Mouse (Mus musculus) midbrain, embryonic 15.5 days (tissue): ENCODE results near the gene Kcnb1. TPM values are rescaled to one million over a fixed set of nuclear protein-coding genes. Genes with fewer than 3 reads are reported as not detected.

Source experiments
- ATAC-seq: fragments of 200-750 bp; cut with Nextera tagmentation; replicated peaks from 2 replicates; pipeline ENCODE4 v1.8.0; 2017; ENCODE audit warnings: moderate TSS enrichment
- H3K27ac ChIP-seq: fragments of 300-500 bp; sonication (generic); 2 replicates; pipeline ENCODE4 v1.5.1; 2015; ENCODE audit warnings: mild to moderate bottlenecking, inconsistent platforms
- H3K27me3 ChIP-seq: fragments of 300-500 bp; sonication (generic); replicated peaks from 2 replicates; pipeline ENCODE4 v1.6.1; 2015; ENCODE audit warnings: inconsistent platforms
- H3K36me3 ChIP-seq: fragments of 300-500 bp; sonication (generic); replicated peaks from 2 replicates; pipeline ENCODE4 v1.6.1; 2015; ENCODE audit warnings: inconsistent platforms
- H3K4me1 ChIP-seq: fragments of 300-500 bp; sonication (generic); 2 replicates; pipeline ENCODE4 v1.6.1; 2015; ENCODE audit warnings: inconsistent platforms
- H3K4me2 ChIP-seq: fragments of 300-500 bp; sonication (generic); 2 replicates; pipeline ENCODE4 v1.6.1; 2015; ENCODE audit warnings: inconsistent platforms, mild to moderate bottlenecking, moderate library complexity
- H3K4me3 ChIP-seq: fragments of 300-500 bp; sonication (generic); 2 replicates; pipeline ENCODE4 v1.5.1; 2015; ENCODE audit warnings: mild to moderate bottlenecking, inconsistent platforms
- H3K9ac ChIP-seq: fragments of 300-500 bp; sonication (generic); 2 replicates; pipeline ENCODE4 v1.6.1; 2015; ENCODE audit warnings: mild to moderate bottlenecking, inconsistent platforms
- H3K9me3 ChIP-seq: fragments of 300-500 bp; sonication (generic); 2 replicates; pipeline ENCODE4 v1.6.1; 2016; ENCODE audit warnings: inconsistent platforms
- WGBS: fragments of 180-500 bp; shearing (Covaris S2); methylation state at CpG from one replicate; pipeline ENCODE4 v1.1.7; 2015; ENCODE audit warnings: mixed read lengths; 5-methylcytosine and 5-hydroxymethylcytosine counted together
- polyA plus RNA-seq: library from polyadenylated mRNA; unstranded; fragments of >200 nt; fragmentation: Nextera tagmentation; extraction: Ambion mirVana; gene quantifications from 2 replicates; pipeline ENCODE4 v1.2.1, GENCODE M21; 2015

Gene Kcnb1
- polyA plus RNA-seq, 1 experiment from 2014 or later = 3.3 TPM

GRCm38 (mm10) chr2:167112737-167113136, 77.2 kb downstream of the Kcnb1 start:
- no peaks in the 10 kb centered on the region for H3K36me3 ChIP-seq
- no peaks in the 10 kb centered on the region for H3K27me3 ChIP-seq
- WGBS = 47% methylated on average over 6 of the region's 6 CpGs
- H3K27ac ChIP-seq = no peak overlapping the region
- no peak overlapping the region for H3K9ac ChIP-seq
- H3K9me3 ChIP-seq = no peaks in the 10 kb centered on the region
- no peak overlapping the region for H3K4me3 ChIP-seq
- no peak overlapping the region for H3K4me2 ChIP-seq
- H3K4me1 ChIP-seq = peaks cover 9% of the 10 kb centered on the region
- peak; percentile 69 for ATAC-seq

GRCm38 (mm10) chr2:167112259-167112658, 77.7 kb downstream of the Kcnb1 start:
- Histone ChIP-seq H3K27me3 (no peaks in the 10 kb centered on the region), H3K4me1 (peaks cover 9% of the 10 kb centered on the region), H3K9me3 (no peaks in the 10 kb centered on the region), H3K4me3 (no peak overlapping the region), H3K36me3 (no peaks in the 10 kb centered on the region), H3K4me2 (no peak overlapping the region), H3K27ac (no peak overlapping the region), H3K9ac (no peak overlapping the region)
- WGBS = 32% methylated on average over 7 of the region's 7 CpGs
- ATAC-seq = peak; percentile 43

DNA sequence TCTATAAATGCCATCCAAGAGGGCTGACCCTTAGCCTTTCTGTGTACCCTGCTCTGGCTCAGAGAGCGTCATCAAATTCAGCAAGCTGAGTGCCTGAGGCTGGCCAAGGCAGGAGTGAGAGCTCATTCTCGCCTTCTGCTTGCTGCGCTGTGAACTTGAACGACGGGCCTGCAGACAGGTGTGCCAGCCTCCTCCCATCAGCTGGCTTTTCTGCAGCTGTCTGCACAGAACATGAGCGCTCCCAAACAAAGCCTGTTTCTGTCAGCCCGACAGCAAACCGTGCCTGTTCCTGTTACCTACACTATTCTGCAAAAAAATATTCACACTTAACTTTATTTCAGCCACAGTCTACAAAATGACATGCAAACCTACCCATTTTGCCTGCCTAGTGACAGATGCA, 80.4 kb downstream of the Kcnb1 start:
- Histone ChIP-seq H3K4me3 (no peak overlapping the region), H3K27me3 (no peaks in the 10 kb centered on the region), H3K9me3 (no peaks in the 10 kb centered on the region), H3K27ac (no peak overlapping the region), H3K4me1 (peaks cover 9% of the 10 kb centered on the region), H3K36me3 (peaks cover 5% of the 10 kb centered on the region; the same call in 1 of the 2 replicates), H3K4me2 (no peak overlapping the region), H3K9ac (no peak overlapping the region)
- 85% methylated on average over 8 of the region's 8 CpGs for WGBS
- ATAC-seq = no peak

GRCm38 (mm10) chr2:167103546-167103945, 86.4 kb downstream of the Kcnb1 start:
- no peak overlapping the region for H3K4me2 ChIP-seq
- peak overlapping the region; percentile 42; the same call in 1 of the 2 replicates for H3K27ac ChIP-seq
- H3K27me3 ChIP-seq = no peaks in the 10 kb centered on the region
- WGBS = 63% methylated on average over 7 of the region's 7 CpGs
- no peaks in the 10 kb centered on the region; the same call in 1 of the 2 replicates for H3K4me1 ChIP-seq
- H3K4me3 ChIP-seq = no peak overlapping the region
- H3K9me3 ChIP-seq = no peaks in the 10 kb centered on the region
- no peak for ATAC-seq
- peaks cover 5% of the 10 kb centered on the region; the same call in 1 of the 2 replicates for H3K36me3 ChIP-seq
- no peak overlapping the region for H3K9ac ChIP-seq

DNA sequence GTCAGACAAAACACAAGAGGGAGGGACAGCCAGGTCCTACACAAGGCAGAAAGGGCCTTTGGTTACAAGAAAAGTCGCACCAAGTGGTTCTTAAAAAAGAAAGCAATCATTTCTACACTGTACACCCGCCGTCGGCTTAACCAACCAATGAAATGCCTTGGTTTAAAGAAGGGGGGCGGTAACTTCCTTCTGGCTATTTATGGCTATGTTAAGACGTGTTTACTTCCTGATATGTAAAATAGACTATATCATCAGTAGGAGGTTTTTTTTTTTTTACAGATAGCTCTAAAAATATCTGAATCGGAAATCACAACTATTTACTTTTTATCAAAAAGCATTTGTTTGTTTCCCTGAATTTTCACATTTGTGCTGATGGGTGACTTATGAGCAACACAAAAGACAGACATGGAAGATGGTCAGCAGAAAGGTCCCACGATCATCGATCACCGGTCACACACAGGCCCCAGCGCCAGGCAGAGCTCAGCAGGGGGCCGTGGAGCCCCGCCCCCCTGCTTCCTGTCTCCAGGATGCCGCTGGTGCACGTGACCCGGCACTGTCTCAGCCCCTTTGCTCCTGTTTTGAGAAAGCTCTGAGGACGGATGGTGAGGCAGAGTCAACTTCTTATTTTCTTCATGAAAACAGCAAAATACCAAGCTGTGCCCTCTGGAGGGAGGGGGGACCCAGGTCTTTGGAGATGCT, 88.1 kb downstream of the Kcnb1 start:
- no peaks in the 10 kb centered on the region; the same call in 1 of the 2 replicates for H3K4me1 ChIP-seq
- H3K27ac ChIP-seq = no peak overlapping the region
- no peak for ATAC-seq
- no peak overlapping the region for H3K9ac ChIP-seq
- 83% methylated on average over 17 of the region's 17 CpGs for WGBS
- no peak overlapping the region for H3K4me3 ChIP-seq
- no peak overlapping the region for H3K4me2 ChIP-seq
- H3K36me3 ChIP-seq = peaks cover 5% of the 10 kb centered on the region; the same call in 1 of the 2 replicates
- no peaks in the 10 kb centered on the region for H3K27me3 ChIP-seq
- H3K9me3 ChIP-seq = no peaks in the 10 kb centered on the region

DNA sequence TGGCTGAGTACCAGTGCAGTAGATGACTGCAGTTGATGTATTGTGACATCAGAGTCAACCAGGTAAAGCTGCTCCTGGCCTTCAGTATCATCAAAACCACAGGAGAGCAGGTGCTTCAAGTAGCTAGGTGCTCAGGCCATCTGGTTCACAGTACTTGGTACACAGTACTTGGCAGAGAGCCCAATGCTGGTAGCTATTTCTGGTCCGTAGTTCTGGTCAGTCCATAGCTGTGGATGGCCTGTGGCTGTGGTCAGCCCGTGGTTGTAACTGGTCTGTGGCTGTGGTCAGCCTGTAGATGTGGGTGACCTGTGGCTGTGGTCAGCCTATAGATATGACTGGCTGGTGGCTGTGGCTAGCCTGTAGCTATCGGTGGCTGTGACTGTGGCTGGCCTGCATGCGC, 95.3 kb downstream of the Kcnb1 start:
- H3K27ac ChIP-seq = no peak overlapping the region
- 89% methylated on average over 4 of the region's 4 CpGs for WGBS
- no peaks in the 10 kb centered on the region for H3K9me3 ChIP-seq
- H3K9ac ChIP-seq = no peak overlapping the region
- H3K4me3 ChIP-seq = no peak overlapping the region
- H3K36me3 ChIP-seq = no peaks in the 10 kb centered on the region
- ATAC-seq = no peak
- no peaks in the 10 kb centered on the region for H3K4me1 ChIP-seq
- H3K27me3 ChIP-seq = no peaks in the 10 kb centered on the region
- no peak overlapping the region for H3K4me2 ChIP-seq

GRCm38 (mm10) chr2:167093171-167093900, 96.6 kb downstream of the Kcnb1 start:
- Histone ChIP-seq H3K9me3 (no peaks in the 10 kb centered on the region), H3K4me3 (no peak overlapping the region), H3K27ac (no peak overlapping the region), H3K27me3 (no peaks in the 10 kb centered on the region), H3K36me3 (no peaks in the 10 kb centered on the region), H3K4me1 (no peaks in the 10 kb centered on the region), H3K4me2 (no peak overlapping the region), H3K9ac (no peak overlapping the region)
- WGBS = 93% methylated on average over 13 of the region's 13 CpGs
- no peak for ATAC-seq

DNA sequence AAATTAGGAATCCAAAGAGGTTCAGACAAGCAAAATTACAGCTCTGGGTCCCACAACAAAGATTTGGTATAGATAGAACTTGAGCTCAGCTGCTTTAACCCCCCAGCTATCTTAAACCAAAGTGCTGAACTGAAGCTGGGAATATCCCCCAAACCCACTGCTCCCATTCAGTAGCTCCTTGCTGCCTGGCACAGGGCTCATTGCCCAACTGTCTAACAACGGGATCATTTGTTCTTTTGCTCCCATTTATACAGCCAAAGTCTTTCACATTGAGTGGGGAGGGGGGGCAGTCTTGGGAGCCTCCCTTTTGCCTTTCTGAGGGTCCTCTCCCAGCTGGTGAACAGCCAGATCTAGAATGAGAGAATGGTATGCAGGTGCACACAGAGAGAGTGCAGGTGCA, 99.7 kb downstream of the Kcnb1 start:
- Histone ChIP-seq H3K4me3 (no peak overlapping the region), H3K27me3 (no peaks in the 10 kb centered on the region), H3K36me3 (no peaks in the 10 kb centered on the region), H3K9ac (no peak overlapping the region), H3K27ac (no peak overlapping the region), H3K4me1 (no peaks in the 10 kb centered on the region), H3K4me2 (no peak overlapping the region), H3K9me3 (no peaks in the 10 kb centered on the region)
- ATAC-seq = no peak
- WGBS = 69% methylated on average over 1 of the region's 1 CpGs

- H3K9ac ChIP-seq = no peak overlapping the region
- H3K27ac ChIP-seq = no peak overlapping the region
- no peak for ATAC-seq
- H3K4me2 ChIP-seq = no peak overlapping the region
- 93% methylated on average over 5 of the region's 5 CpGs for WGBS
- H3K9me3 ChIP-seq = no peaks in the 10 kb centered on the region
- no peaks in the 10 kb centered on the region for H3K36me3 ChIP-seq
- H3K4me3 ChIP-seq = no peak overlapping the region
- H3K4me1 ChIP-seq = peaks cover under 1% of the 10 kb centered on the region; the same call in 1 of the 2 replicates
- no peaks in the 10 kb centered on the region for H3K27me3 ChIP-seq
These were observed 103.1 kb downstream of the Kcnb1 start for GRCm38 (mm10) chr2:167086836-167087235.

GRCm38 (mm10) chr2:167086092-167086491, 103.9 kb downstream of the Kcnb1 start:
- Histone ChIP-seq H3K9me3 (no peaks in the 10 kb centered on the region), H3K36me3 (no peaks in the 10 kb centered on the region), H3K27ac (no peak overlapping the region), H3K27me3 (no peaks in the 10 kb centered on the region), H3K9ac (no peak overlapping the region), H3K4me3 (no peak overlapping the region), H3K4me2 (no peak overlapping the region), H3K4me1 (peaks cover 5% of the 10 kb centered on the region)
- WGBS = 73% methylated on average over 11 of the region's 11 CpGs
- ATAC-seq = no peak

DNA sequence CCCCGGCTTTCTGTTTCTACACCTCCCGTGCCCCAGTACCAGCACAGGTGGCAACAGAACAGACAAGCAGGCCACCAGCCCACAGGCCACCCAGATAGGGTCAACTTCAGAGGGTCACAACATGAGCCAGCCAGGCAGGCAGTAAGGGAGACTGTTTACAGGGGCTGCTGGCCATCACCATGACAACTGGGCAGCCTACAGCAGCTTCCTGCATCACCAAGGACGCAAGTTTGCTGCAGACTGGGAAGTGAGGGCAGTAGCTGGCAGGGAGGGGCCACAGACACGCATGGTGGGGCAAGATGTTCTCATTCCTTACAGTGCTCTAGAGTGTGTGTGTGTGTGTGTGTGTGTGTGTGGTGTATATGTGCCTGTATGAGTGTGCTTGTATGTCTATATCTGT, 108.3 kb downstream of the Kcnb1 start:
- no peaks in the 10 kb centered on the region for H3K27me3 ChIP-seq
- no peaks in the 10 kb centered on the region for H3K9me3 ChIP-seq
- H3K9ac ChIP-seq = 0 out of 2 replicates have a peak overlapping the region, but pooled peaks have one; percentile 14
- no peaks in the 10 kb centered on the region for H3K36me3 ChIP-seq
- peaks cover 19% of the 10 kb centered on the region for H3K4me1 ChIP-seq
- no peak overlapping the region for H3K4me2 ChIP-seq
- 0 out of 2 replicates have a peak, but pooled peaks have one; percentile 48 for ATAC-seq
- no peak overlapping the region for H3K27ac ChIP-seq
- no peak overlapping the region for H3K4me3 ChIP-seq
- 30% methylated on average over 4 of the region's 4 CpGs for WGBS

DNA sequence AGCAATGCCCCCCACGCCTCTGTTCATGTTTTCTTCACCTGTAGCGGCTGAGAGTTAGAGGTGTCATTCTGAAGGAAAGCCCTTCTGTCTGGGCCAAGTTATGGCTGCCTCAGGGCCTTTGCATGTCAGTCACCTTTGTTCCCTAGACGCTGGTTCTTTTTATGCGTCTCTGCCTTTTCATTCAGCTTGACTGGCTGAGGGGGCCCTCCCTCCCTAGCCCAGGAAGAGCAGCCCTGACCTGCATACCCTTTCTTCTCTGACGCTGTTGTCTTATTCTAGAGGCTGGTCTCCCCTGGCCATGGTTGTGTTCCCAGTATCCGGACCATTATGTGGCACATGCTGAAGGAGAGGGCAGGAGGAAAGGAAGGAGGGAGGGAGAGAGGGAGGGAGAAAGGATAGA, 108.8 kb downstream of the Kcnb1 start:
- no peak overlapping the region for H3K9ac ChIP-seq
- 55% methylated on average over 6 of the region's 6 CpGs for WGBS

More for the DNA sequence above, 108.8 kb downstream of the Kcnb1 start:
- no peak overlapping the region for H3K4me2 ChIP-seq
- ATAC-seq = no peak
- H3K27me3 ChIP-seq = no peaks in the 10 kb centered on the region
- H3K4me1 ChIP-seq = peaks cover 19% of the 10 kb centered on the region
- no peaks in the 10 kb centered on the region for H3K9me3 ChIP-seq
- H3K4me3 ChIP-seq = no peak overlapping the region
- H3K27ac ChIP-seq = no peak overlapping the region
- no peaks in the 10 kb centered on the region for H3K36me3 ChIP-seq
